Mouse (Mus musculus) adrenal gland, adult 8-10 months (tissue): ENCODE measurements at regions not wholly inside any gene's neighbourhood (a gene's known extent, or its start where the extent isn't known, plus 50 kb on each side); places are given as distances from the start of the nearest gene placed in this dataset.

Experiments used
- DNase-seq: peaks from one replicate; pipeline ENCODE4 v3.0.0; 2022

GRCm38 (mm10) chr9:52294699-52295098 is 126.3 kb upstream of the Zc3h12c start:
- no peak for DNase-seq

GRCm38 (mm10) chr9:52289069-52289468 is 120.7 kb upstream of the Zc3h12c start:
- DNase-seq = no peak

- no peak for DNase-seq
These were observed 119.4 kb upstream of the Zc3h12c start for GRCm38 (mm10) chr9:52287761-52288275.

GRCm38 (mm10) chr9:52287246-52287651 is 118.9 kb upstream of the Zc3h12c start:
- DNase-seq = peak; percentile 23

DNA sequence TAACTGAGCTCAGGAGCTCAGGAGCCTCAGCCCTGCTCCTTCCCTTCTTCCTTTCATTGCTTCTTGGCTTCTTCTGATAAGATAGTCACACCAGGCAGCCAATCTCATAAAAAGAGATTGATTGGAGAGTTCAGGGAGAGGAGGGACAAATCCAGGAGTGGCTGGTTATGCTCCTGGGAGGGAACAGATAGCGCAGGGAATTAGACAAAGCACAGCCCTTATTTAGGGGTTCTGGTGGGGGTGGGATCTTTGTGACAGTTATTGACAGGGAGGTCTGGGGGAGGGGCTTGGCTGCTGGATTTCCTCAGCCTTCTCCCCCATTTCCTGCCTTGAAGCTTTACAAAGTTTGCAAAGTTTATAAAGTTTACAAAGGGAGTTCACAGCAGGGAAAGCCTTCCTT is 117.7 kb upstream of the Zc3h12c start:
- DNase-seq = no peak

- no peak for DNase-seq
These were observed 115.2 kb upstream of the Zc3h12c start for GRCm38 (mm10) chr9:52283558-52283957.

- no peak for DNase-seq
These were observed 112.6 kb upstream of the Zc3h12c start for GRCm38 (mm10) chr9:52280995-52281394.

- no peak for DNase-seq
These were observed 112.2 kb upstream of the Zc3h12c start for GRCm38 (mm10) chr9:52280556-52280955.

DNA sequence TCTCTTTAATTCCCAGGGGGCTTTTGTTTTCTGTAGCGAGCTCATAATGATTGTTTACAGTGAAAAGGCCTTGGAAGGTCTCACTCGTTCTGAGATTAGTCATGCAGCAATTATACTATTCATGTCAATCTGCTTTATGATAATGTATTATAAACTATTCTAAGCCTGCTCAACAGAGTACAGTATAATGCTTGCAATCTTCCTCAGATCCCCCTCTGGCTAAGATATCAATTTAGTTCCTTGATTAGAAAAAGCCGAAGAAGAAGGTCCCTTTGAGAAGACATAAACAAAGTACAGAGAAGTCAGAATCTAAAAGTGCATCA is 110.3 kb upstream of the Zc3h12c start:
- no peak for DNase-seq

- no peak for DNase-seq
These were observed 109.8 kb upstream of the Zc3h12c start for GRCm38 (mm10) chr9:52277954-52278700.

DNA sequence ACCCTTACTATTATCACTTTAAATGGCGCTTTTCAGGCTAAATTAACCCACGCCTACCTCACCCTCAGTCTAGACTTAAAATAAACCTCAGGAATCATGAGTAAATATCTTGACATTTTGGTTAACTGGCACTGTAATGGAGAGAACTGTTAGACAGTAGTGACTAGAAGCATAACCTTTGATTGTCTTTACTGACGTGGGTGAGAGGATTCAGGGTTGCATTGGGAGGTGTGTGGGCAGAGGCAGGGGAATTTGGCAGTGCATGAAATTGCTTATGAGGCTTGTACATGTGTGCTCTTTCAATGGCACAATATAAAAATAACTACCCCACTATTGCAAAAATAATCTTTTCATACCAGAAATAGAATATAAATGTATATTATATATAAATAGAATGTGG is 105.6 kb upstream of the Zc3h12c start:
- no peak for DNase-seq

DNA sequence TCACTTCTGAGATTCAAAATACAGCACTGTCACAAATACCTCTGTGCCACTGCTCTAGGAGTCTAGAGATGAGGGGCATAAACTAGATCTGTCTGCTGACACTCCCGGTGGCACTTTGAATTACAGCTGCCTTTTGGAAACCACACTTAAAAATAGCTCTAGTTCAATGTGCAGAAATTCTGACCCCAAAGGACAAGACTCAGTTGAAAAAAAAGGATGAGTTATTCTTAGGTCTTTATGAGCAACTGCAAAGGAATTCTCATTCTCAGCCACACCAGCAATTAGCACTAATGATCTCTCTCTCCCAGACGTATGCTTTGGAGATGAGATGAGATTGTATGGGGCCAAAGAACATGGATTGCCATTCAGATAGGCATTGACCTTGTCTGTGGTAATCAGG is 104.3 kb upstream of the Zc3h12c start:
- DNase-seq = no peak

DNA sequence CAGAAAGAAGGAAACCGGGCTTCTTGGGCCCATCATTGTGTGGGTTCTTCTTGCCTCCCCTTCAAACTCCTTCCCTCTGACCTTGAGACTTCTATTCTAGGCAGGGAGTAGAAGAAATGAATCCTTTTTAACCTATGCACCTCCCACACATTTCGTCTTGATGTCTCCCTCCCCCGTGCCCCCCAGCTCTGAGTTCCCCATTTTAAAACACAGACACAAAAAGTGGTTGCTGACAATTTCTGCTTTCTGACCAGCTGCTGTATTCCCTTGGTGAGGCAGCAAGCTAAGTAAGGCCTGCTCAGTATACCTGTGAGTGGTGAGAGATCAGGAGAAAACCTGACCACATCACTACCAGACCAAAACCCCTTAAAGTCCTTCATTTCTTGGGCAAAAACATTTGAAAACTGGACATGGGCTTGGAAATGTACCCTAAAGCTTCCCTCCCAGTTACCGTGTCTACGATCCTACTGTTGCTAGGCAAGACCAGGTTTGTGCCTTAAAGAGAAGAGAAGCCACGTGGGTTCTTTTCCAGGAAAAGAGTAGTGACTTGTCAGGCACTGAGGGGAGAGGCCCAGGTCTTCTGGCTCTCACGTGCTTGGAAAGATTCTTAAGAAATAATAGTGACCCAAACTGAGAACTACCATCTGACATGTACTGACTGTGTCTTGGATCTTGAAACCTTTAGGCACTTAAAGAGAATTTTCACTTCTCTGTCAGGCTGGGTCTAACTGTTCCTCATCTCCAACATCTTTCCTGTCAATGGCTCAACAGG is 103.2 kb upstream of the Zc3h12c start:
- no peak for DNase-seq

DNA sequence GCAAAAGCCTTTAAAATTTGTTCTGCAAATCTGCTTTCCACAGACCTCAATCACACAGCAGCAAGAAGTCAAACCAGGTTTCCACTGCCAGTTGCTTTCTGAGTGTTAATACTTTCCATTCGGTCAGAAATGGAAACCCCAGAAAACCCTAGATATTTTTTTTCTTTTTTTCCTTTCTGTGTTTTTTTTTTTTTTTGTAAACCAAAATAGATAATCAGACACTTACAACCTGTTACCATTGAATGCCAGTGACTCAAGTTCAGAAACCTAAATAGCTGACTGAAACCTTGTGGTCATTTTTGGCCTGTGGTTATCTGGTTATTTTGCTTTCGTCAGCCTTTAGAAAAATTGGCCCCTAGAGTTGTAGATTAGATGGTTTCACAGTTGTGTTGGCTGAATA is 93.2 kb upstream of the Zc3h12c start:
- no peak for DNase-seq

DNA sequence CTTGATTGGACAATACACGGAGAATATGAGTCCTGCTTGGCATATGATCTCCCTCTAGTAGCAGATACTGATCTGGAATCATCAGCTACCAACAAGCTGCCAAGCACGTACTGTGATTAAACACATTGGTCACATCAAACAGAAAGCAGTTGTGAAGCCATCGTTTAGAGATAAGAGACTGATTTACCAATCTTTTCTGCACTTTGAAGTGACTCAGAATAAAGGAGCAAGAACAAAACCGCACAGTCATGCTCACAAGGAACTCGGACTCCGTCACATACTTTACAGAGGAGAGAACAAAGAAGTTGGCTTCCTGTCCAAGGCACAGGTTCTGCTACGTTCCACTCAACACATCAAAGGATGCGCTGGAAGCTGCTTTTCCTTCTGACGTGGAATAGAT is 91.1 kb upstream of the Zc3h12c start:
- no peak for DNase-seq

DNA sequence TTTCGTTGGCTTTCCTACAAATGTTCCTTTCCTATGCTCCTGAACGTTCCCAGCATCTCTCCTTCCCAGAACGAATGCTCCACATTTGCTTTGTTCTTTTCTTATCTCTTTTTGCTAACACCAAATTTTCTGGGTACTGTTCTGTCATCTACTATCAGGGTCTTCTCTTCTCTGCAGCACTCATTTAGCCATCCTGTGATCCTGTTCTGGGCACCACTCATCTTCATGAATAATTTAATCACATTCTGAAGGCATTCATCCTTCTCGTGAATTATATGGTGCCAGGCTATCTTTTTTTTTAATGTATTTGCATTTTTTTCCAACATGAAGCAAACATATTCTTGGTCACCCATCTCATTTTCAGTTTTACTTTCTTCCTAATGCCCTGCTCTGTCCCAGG is 87.3 kb upstream of the Zc3h12c start:
- DNase-seq = no peak

DNA sequence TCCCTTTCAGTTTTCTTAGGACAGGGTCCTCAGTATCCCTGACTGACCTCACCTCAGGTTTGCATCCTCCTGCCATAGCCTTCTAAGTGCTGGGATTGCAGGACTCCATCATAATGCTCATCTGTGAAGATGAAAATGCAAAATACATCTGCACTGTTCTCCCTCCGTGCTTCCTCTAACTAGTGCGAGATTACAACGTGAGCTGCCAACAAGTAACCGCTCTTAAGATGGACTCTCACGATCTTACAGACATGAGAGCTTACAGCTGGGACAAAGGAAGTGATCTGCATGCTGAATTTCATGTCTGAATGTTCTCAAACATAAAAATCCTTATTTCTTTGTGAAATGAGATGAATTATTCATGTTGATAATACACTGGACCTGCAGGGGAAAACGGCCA is 86.1 kb upstream of the Zc3h12c start:
- no peak for DNase-seq

DNA sequence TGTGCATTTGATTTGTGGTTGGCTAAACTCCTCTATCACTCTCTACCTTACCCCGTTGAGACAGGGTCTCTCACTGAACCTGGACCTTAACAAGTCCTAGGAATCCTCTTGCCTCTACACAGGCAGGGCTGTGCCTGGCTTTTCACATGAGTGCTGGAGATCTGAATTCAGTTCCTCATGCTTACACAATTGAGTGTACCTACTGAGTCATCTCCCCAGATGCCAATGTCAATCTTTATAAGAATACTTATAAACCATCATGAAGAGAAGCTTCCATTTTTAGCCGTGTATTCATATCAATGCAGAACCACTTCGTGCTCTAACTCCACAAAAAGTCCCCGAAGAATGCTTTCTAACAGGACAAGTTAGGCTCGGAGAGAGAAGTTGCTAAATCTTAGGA is 83.1 kb upstream of the Zc3h12c start:
- DNase-seq = no peak

GRCm38 (mm10) chr9:52246712-52247111 is 78.3 kb upstream of the Zc3h12c start:
- DNase-seq = no peak

- no peak for DNase-seq
These were observed 75.7 kb upstream of the Zc3h12c start for GRCm38 (mm10) chr9:52244081-52244480.

DNA sequence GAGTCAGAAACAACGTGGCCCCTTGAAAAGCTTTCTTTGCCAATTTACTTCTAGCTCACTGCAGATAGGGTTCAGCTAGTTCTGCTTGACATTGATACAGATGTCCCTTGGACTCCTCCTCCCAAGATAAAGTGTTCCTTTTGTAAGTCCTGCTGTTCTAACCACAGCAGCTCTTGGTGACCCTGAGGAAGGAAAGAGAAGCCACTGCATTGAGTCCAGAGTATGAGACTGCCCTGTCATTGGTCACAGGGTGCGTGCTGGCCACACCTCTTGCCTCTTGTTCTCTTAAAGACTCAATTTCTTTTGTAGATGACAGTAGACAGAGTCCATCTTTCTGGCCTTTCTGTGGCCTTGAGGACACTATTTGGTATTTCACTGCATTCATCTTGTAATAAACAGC is 74.7 kb upstream of the Zc3h12c start:
- no peak for DNase-seq

- no peak for DNase-seq
These were observed 73.2 kb upstream of the Zc3h12c start for GRCm38 (mm10) chr9:52241577-52241976.

DNA sequence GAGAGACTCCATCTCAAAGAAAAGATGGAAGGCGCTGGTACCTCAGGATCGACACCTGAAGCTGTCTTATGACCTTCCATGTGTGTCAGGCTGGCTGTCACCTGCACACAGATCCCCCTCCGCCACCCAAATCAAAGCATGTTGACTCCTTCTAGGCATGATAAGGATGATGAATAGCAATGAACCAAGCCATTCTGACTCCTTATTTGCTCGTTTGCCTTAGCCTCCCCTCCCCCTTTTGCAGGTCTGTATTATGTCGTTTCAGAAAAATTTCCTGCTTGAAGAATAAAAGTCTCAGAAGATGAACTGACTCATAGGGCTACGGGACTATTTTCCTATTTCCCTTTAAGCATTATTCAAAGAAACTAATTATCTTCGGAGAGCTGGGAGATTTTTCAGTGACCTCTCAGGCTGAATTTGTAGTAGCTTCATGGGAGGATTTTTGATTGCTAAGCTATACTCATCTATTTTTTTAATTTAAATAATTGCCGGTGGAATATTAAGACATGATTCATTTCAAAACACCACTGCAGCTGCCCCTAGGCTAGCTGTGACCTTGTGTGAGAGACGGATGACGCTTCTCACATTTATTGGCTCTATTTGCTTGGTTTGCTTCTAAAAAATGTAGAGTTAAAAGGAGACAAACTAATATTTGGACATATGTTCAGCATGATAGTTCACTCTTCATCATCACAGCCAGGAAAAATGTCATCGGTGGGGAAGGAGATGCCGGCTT is 72.4 kb upstream of the Zc3h12c start:
- no peak for DNase-seq
